Mouse (Mus musculus) midbrain, postnatal 0 days (tissue): ENCODE measurements around the gene Ap5s1. TPM values are rescaled to one million over a fixed set of nuclear protein-coding genes. Genes with fewer than 3 reads are reported as not detected.
"Not testable (repeated sequence)": the region's sequence is repeated elsewhere in the genome, so short reads cannot be mapped to it uniquely, and the experiment has no call there.

Experiments used
- ATAC-seq: fragments of 200-750 bp; cut with Nextera tagmentation; 2 replicates; pipeline ENCODE4 v1.8.0; 2017; ENCODE audit warnings: moderate number of reproducible peaks, mild to moderate bottlenecking, moderate TSS enrichment, moderate library complexity; ENCODE audit not compliant: low FRiP score
- DNase-seq: peaks from one replicate; pipeline ENCODE4 v3.0.0-alpha.2; 2015; ENCODE audit warnings: low spot score
- H3K27ac ChIP-seq: fragments of 300-500 bp; sonication (generic); 2 replicates; pipeline ENCODE4 v1.5.1; 2014; ENCODE audit warnings: low read depth, mild to moderate bottlenecking, low read length, mixed read lengths
- H3K27me3 ChIP-seq: fragments of 300-500 bp; sonication (generic); 2 replicates; pipeline ENCODE4 v1.6.1; 2014; ENCODE audit warnings: low read length, control low read depth, mixed read lengths; ENCODE audit not compliant: insufficient read depth
- H3K36me3 ChIP-seq: fragments of 300-500 bp; sonication (generic); 2 replicates; pipeline ENCODE4 v1.6.1; 2014; ENCODE audit warnings: low read length, control low read depth, mixed read lengths; ENCODE audit not compliant: insufficient read depth
- H3K4me1 ChIP-seq: fragments of 300-500 bp; sonication (generic); 2 replicates; pipeline ENCODE4 v1.6.1; 2014; ENCODE audit warnings: mild to moderate bottlenecking, control low read depth, antibody characterized with exemption, low read length, mixed read lengths; ENCODE audit not compliant: insufficient read depth
- H3K4me2 ChIP-seq: fragments of 300-500 bp; sonication (generic); 2 replicates; pipeline ENCODE4 v1.6.1; 2014; ENCODE audit warnings: low read depth, mild to moderate bottlenecking, low read length, mixed read lengths; ENCODE audit not compliant: poor library complexity, severe bottlenecking
- H3K4me3 ChIP-seq: fragments of 300-500 bp; sonication (generic); 2 replicates; pipeline ENCODE4 v1.5.1; 2014; ENCODE audit warnings: low read depth, mild to moderate bottlenecking, low read length, moderate library complexity
- H3K9ac ChIP-seq: fragments of 300-500 bp; sonication (generic); replicated peaks from 2 replicates; pipeline ENCODE4 v1.6.1; 2014; ENCODE audit warnings: mild to moderate bottlenecking, low read length, moderate library complexity, mixed read lengths; ENCODE audit not compliant: poor library complexity, severe bottlenecking
- H3K9me3 ChIP-seq: fragments of 300-500 bp; sonication (generic); 2 replicates; pipeline ENCODE4 v1.6.1; 2016; ENCODE audit warnings: low read length, control low read depth
- CTCF ChIP-seq: IDR thresholded peaks from 2 replicates; pipeline ENCODE4 v1.5.1; 2016; ENCODE audit warnings: antibody characterized with exemption, mild to moderate bottlenecking
- WGBS: fragments of 180-500 bp; shearing (Covaris S2); extraction: QIAGEN DNeasy Blood & Tissue Kit; methylation state at CpG from one replicate; pipeline ENCODE4 v1.1.7; 2014; 5-methylcytosine and 5-hydroxymethylcytosine counted together
- polyA plus RNA-seq: library from polyadenylated mRNA; unstranded; fragments of >200 nt; fragmentation: Nextera tagmentation; extraction: Ambion mirVana; gene quantifications from 2 replicates; pipeline ENCODE4 v1.2.1, GENCODE M21; 2015
- total RNA-seq: library from RNA; depleted of rRNA; stranded (reverse); fragments of >200 nt; gene quantifications from 2 replicates; pipeline ENCODE4 v1.2.3, GENCODE M21; 2014

Ap5s1 gene
- total and polyA plus RNA-seq, 2 experiments from 2014 or later: 36.7 to 40.1 TPM

DNA sequence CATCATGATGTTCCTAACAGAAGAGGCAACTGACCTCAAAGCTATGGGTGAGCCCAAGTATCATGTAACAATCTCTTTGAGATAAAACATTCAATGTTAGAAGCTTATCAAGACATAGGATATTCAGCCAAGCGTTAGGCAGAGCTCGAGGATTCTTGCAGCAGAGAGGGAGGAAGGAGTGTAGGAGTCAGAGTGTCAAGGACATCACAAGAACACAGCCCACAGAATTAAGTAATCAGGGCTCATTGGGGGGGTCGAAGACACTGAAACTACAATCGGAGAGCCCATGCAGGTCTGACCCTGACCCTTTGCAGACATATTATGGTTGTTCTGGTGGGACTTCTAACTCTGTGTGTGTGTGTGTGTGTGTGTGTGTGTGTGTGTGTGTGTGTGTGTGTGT, 13.2 kb downstream of the Ap5s1 start:
- Histone ChIP-seq H3K27ac (no peak overlapping the region), H3K4me3 (no peak overlapping the region), H3K27me3 (no peaks in the 10 kb centered on the region), H3K9ac (no peak overlapping the region), H3K4me2 (no peak overlapping the region), H3K36me3 (no peaks in the 10 kb centered on the region), H3K9me3 (no peaks in the 10 kb centered on the region), H3K4me1 (no peaks in the 10 kb centered on the region)
- TF ChIP-seq CTCF: no peak
- no peak for ATAC-seq
- WGBS: 77% methylated on average over 4 of the region's 4 CpGs
- no peak for DNase-seq

DNA sequence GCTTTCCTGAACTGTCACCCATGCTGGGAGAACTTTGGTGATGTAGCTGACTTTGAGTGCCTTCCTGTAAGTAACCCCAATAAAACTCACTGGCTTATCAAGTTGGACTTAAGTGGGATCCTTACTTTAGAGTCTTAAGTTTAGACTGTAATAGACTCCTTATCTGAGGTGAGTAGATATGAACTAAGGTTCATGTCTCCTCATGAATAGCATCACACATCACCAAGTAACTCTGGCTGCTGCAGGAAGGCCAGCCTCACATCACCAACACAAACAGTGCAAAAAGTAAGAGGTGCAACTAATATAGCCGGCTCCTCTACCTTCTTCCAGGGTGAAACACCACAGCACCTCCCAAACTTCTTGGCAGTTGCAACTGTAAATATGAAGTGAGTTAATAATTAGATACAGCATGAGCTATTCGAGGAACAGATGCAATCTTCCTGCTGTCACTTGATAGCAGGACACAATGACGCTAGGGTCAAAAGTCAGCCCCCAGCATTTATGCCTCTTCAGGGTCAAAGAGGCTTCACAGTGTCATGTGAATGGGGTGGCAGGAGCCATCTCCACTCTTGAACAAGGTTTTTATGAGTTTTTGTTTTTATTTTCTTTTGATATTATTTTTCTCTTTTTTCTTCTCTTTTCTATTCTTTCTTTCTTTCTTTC, 15.1 kb downstream of the Ap5s1 start:
- 76% methylated on average over 3 of the region's 3 CpGs for WGBS
- no peak overlapping the region for H3K27ac ChIP-seq

GRCm38 (mm10) chr2:131222562-131222961, 15.7 kb downstream of the Ap5s1 start:
- no peak overlapping the region for H3K4me3 ChIP-seq
- WGBS: 51% methylated on average over 5 of the region's 5 CpGs
- H3K9me3 ChIP-seq: no peaks in the 10 kb centered on the region
- H3K4me1 ChIP-seq: no peaks in the 10 kb centered on the region
- no peak overlapping the region for H3K4me2 ChIP-seq
- no peaks in the 10 kb centered on the region for H3K36me3 ChIP-seq
- H3K9ac ChIP-seq: no peak overlapping the region
- no peak for TF ChIP-seq CTCF
- no peak overlapping the region for H3K27ac ChIP-seq
- DNase-seq (no peak), ATAC-seq (no peak)
- no peaks in the 10 kb centered on the region for H3K27me3 ChIP-seq

More for the DNA sequence above, 15.1 kb downstream of the Ap5s1 start:
- Histone ChIP-seq H3K9me3 (no peaks in the 10 kb centered on the region), H3K4me2 (no peak overlapping the region), H3K36me3 (no peaks in the 10 kb centered on the region), H3K4me3 (no peak overlapping the region), H3K27me3 (no peaks in the 10 kb centered on the region), H3K9ac (no peak overlapping the region), H3K4me1 (no peaks in the 10 kb centered on the region)
- no peak for DNase-seq
- TF ChIP-seq CTCF: no peak
- no peak for ATAC-seq

DNA sequence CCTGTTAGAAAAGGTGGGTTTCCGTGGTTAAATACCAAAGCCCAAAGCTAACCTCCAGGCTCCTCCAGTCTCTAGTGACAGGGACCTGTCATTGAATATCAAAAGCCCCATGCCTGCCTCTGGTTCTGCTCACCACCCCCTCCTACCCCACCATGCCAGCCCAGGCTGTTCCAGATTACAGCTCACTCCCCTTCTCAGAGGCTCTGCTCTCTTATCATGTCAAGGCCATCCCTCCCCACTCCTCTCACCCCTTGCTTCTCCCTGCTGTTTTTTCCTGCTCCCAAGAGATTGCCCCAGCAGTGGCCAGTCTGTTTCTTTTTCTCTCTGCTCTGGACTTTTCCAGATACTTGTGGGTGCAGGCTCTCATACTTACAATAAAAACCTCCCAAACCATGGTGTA, 16.7 kb downstream of the Ap5s1 start:
- H3K27ac ChIP-seq: no peak overlapping the region
- no peak for DNase-seq
- H3K9me3 ChIP-seq: no peaks in the 10 kb centered on the region
- no peak overlapping the region for H3K4me2 ChIP-seq
- no peak overlapping the region for H3K4me3 ChIP-seq
- H3K9ac ChIP-seq: no peak overlapping the region
- WGBS: 65% methylated on average over 1 of the region's 1 CpGs
- ATAC-seq: no peak
- H3K27me3 ChIP-seq: no peaks in the 10 kb centered on the region
- no peak for TF ChIP-seq CTCF
- H3K36me3 ChIP-seq: no peaks in the 10 kb centered on the region
- no peaks in the 10 kb centered on the region for H3K4me1 ChIP-seq

- Histone ChIP-seq H3K27me3 (no peaks in the 10 kb centered on the region), H3K27ac (no peak overlapping the region), H3K9ac (no peak overlapping the region), H3K4me3 (no peak overlapping the region), H3K36me3 (no peaks in the 10 kb centered on the region), H3K9me3 (no peaks in the 10 kb centered on the region), H3K4me1 (no peaks in the 10 kb centered on the region), H3K4me2 (no peak overlapping the region)
- no peak for TF ChIP-seq CTCF
- ATAC-seq: no peak
- no peak for DNase-seq
- 78% methylated on average over 6 of the region's 6 CpGs for WGBS
Observed at GRCm38 (mm10) chr2:131225178-131225577, 18.3 kb downstream of the Ap5s1 start.

- H3K4me1 ChIP-seq, H3K9me3 ChIP-seq, H3K27me3 ChIP-seq, H3K27ac ChIP-seq, H3K9ac ChIP-seq, DNase-seq, ATAC-seq, H3K36me3 ChIP-seq, H3K4me3 ChIP-seq, H3K4me2 ChIP-seq: not testable (repeated sequence)
- WGBS: 75% methylated on average over 2 of the region's 2 CpGs
Observed at GRCm38 (mm10) chr2:131226669-131227068, 19.8 kb downstream of the Ap5s1 start.
